Mouse (Mus musculus): ENCODE measurements around the gene Myb.

DNA sequence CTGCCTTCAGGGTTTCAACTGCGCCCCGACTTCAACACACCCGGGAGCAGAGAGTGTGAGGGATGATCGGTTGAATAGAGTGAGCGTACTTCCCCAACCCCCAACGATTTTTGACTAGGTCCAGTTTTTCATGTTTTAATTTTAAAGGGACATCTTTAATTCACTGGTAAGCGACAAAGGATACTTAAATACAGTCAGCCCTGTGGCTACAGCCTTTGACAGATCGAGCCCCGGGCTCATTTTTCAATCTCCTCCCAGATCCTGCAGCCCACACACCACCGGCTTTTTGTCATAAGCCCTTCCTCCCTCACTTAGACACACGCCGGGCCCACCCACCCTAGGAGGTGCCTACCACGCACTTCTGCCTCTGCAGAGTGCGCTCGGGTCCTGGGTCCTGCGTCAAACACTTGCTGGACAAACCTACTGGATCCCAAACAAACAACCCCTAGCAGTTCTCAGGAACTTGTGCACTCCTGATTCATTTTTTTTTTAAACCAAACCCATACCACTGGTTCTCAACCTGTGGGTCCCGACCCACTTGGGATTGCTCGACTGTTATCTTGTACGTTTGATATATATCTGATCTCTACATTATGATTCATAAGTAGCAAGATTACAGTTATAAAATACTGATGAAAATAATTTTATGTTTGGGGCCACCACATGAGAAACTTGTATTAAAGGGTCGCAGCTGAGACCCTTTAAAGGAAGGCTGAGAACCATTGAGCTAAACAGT, 743 bp upstream of the Myb start:
- no peak for TF ChIP-seq TAL1 (IDR thresholded peaks at IDR 0.05; ENCODE audit: low read length)
- TF ChIP-seq GATA1 (IDR thresholded peaks at IDR 0.05; ENCODE audit: low read length) = no peak

Measured in erythroblast, embryonic 14.5 days (primary cell).